Mouse (Mus musculus) MEL (cell line): ENCODE results near the gene Rtf1. TPM values are rescaled to one million over a fixed set of nuclear protein-coding genes. Genes with fewer than 3 reads are reported as not detected.

Source experiments
- DNase-seq: peaks from one replicate; pipeline ENCODE4 v3.0.0; 2011; ENCODE audit warnings: low read depth, low spot score
- H3K27ac ChIP-seq: 2 replicates; pipeline ENCODE4 v1.5.1; 2012; ENCODE audit warnings: low read depth, mild to moderate bottlenecking, control low read depth, low read length, moderate library complexity; ENCODE audit not compliant: control insufficient read depth
- H3K27me3 ChIP-seq, 2 experiments: fragments of 150-350 bp in 1 of 2; sonication (generic) in 1 of 2; 2 replicates each; pipeline ENCODE4 v1.6.1; 2012; ENCODE audit warnings: low read length in 2 of 2, mild to moderate bottlenecking in 2 of 2, improper control_type of control experiment in 1 of 2, moderate library complexity in 1 of 2; ENCODE audit not compliant: insufficient read depth in 2 of 2, control insufficient read depth in 1 of 2
- H3K36me3 ChIP-seq, 2 experiments: 2 replicates each; pipeline ENCODE4 v1.6.1; 2012 to 2014; ENCODE audit warnings: low read length in 2 of 2, improper control_type of control experiment in 1 of 2, inconsistent platforms in 1 of 2, mild to moderate bottlenecking in 1 of 2; ENCODE audit not compliant: insufficient read depth in 2 of 2, control insufficient read depth in 1 of 2
- H3K4me1 ChIP-seq, 2 experiments: fragments of 150-350 bp in 1 of 2; sonication (generic) in 1 of 2; 2 replicates each; pipeline ENCODE4 v1.6.1; 2012; ENCODE audit warnings: low read length in 2 of 2, improper control_type of control experiment in 1 of 2, mild to moderate bottlenecking in 1 of 2; ENCODE audit not compliant: insufficient read depth in 2 of 2, control insufficient read depth in 1 of 2
- H3K4me3 ChIP-seq, 2 experiments: fragments of 150-350 bp in 1 of 2; sonication (generic) in 1 of 2; 2 replicates each; pipeline ENCODE4 v1.5.1; 2012; ENCODE audit warnings: low read depth in 2 of 2, low read length in 2 of 2, mild to moderate bottlenecking in 2 of 2, moderate library complexity in 2 of 2, control low read depth in 1 of 2, improper control_type of control experiment in 1 of 2; ENCODE audit not compliant: control insufficient read depth in 1 of 2, insufficient read depth in 1 of 2
- H3K79me2 ChIP-seq: 2 replicates; pipeline ENCODE4 v1.6.1; 2012; ENCODE audit warnings: mild to moderate bottlenecking, low read length, moderate library complexity; ENCODE audit not compliant: control insufficient read depth, poor library complexity, insufficient read depth
- H3K9ac ChIP-seq: 2 replicates; pipeline ENCODE4 v1.6.1; 2012; ENCODE audit warnings: low read depth, mild to moderate bottlenecking, control low read depth, low read length, moderate library complexity; ENCODE audit not compliant: control insufficient read depth, poor library complexity, severe bottlenecking
- H3K9me3 ChIP-seq: fragments of 150-350 bp; sonication (generic); replicated peaks from 2 replicates; pipeline ENCODE4 v1.6.1; 2012; ENCODE audit warnings: mild to moderate bottlenecking, low read length, improper control_type of control experiment, moderate library complexity; ENCODE audit not compliant: insufficient read depth
- BHLHE40 ChIP-seq: IDR thresholded peaks from 2 replicates; pipeline ENCODE4 v1.6.1; 2012; ENCODE audit warnings: low read depth, mild to moderate bottlenecking, inconsistent platforms, low read length, improper control_type of control experiment, borderline replicate concordance
- CHD1 ChIP-seq: IDR thresholded peaks from 2 replicates; pipeline ENCODE4 v1.6.1; 2012; ENCODE audit warnings: low read depth, mild to moderate bottlenecking, inconsistent platforms, low read length, improper control_type of control experiment
- CHD2 ChIP-seq: IDR thresholded peaks from 2 replicates; pipeline ENCODE4 v1.6.1; 2011; ENCODE audit warnings: low read length, improper control_type of control experiment
- E2F4 ChIP-seq: IDR thresholded peaks from 2 replicates; pipeline ENCODE4 v1.6.1; 2011; ENCODE audit warnings: low read depth, low read length, improper control_type of control experiment, borderline replicate concordance
- ELF1 ChIP-seq: IDR thresholded peaks from 2 replicates; pipeline ENCODE4 v1.6.1; 2014; ENCODE audit warnings: low read depth, mild to moderate bottlenecking, inconsistent platforms, low read length, improper control_type of control experiment, moderate library complexity
- EP300 ChIP-seq, 2 experiments: IDR thresholded peaks; 2 replicates each; pipeline ENCODE4 v1.6.1; 2011; ENCODE audit warnings: improper control_type of control experiment in 2 of 2, low read length in 2 of 2, low read depth in 1 of 2, mild to moderate bottlenecking in 1 of 2
- ETS1 ChIP-seq: IDR thresholded peaks from 2 replicates; pipeline ENCODE4 v1.6.1; 2012; ENCODE audit warnings: low read depth, mild to moderate bottlenecking, inconsistent platforms, low read length, improper control_type of control experiment, moderate library complexity
- GABPA ChIP-seq: IDR thresholded peaks from 2 replicates; pipeline ENCODE4 v1.6.1; 2012; ENCODE audit warnings: low read depth, mild to moderate bottlenecking, inconsistent platforms, low read length, improper control_type of control experiment, moderate library complexity
- GATA1 ChIP-seq: IDR thresholded peaks from 2 replicates; pipeline ENCODE4 v1.6.1; 2011; ENCODE audit warnings: low read depth, low read length, improper control_type of control experiment
- HCFC1 ChIP-seq: IDR thresholded peaks from 2 replicates; pipeline ENCODE4 v1.6.1; 2012; ENCODE audit warnings: low read depth, mild to moderate bottlenecking, inconsistent platforms, low read length, improper control_type of control experiment, moderate library complexity
- JUND ChIP-seq: IDR thresholded peaks from 2 replicates; pipeline ENCODE4 v1.6.1; 2011; ENCODE audit warnings: low read depth, mild to moderate bottlenecking, improper control_type of control experiment, low read length
- KAT2A ChIP-seq: conservative IDR thresholded peaks from 2 replicates; pipeline ENCODE4 v1.6.1; 2012; ENCODE audit warnings: low read depth, low read length, improper control_type of control experiment, inconsistent platforms
- MAFK ChIP-seq: IDR thresholded peaks from 2 replicates; pipeline ENCODE4 v1.6.1; 2011; ENCODE audit warnings: low read depth, mild to moderate bottlenecking, low read length, improper control_type of control experiment, borderline replicate concordance
- MAX ChIP-seq: IDR thresholded peaks from 2 replicates; pipeline ENCODE4 v1.6.1; 2011; ENCODE audit warnings: low read length, improper control_type of control experiment
- MAZ ChIP-seq: IDR thresholded peaks from 2 replicates; pipeline ENCODE4 v1.6.1; 2012; ENCODE audit warnings: low read depth, mild to moderate bottlenecking, inconsistent platforms, low read length, improper control_type of control experiment
- MEF2A ChIP-seq: IDR thresholded peaks from 2 replicates; pipeline ENCODE4 v1.6.1; 2014; ENCODE audit warnings: low read depth, mild to moderate bottlenecking, inconsistent platforms, low read length, improper control_type of control experiment; ENCODE audit not compliant: poor library complexity, insufficient replicate concordance, severe bottlenecking; ENCODE audit errors: extremely low read depth
- MXI1 ChIP-seq: IDR thresholded peaks from 2 replicates; pipeline ENCODE4 v1.6.1; 2011; ENCODE audit warnings: mild to moderate bottlenecking, low read depth, low read length, improper control_type of control experiment
- MYB ChIP-seq: IDR thresholded peaks from 2 replicates; pipeline ENCODE4 v1.6.1; 2011; ENCODE audit warnings: mild to moderate bottlenecking, low read depth, low read length, improper control_type of control experiment
- MYC ChIP-seq: IDR thresholded peaks from 2 replicates; pipeline ENCODE4 v1.6.1; 2011; ENCODE audit warnings: low read depth, mild to moderate bottlenecking, low read length, improper control_type of control experiment, moderate library complexity
- NELFE ChIP-seq: IDR thresholded peaks from 2 replicates; pipeline ENCODE4 v1.6.1; 2011; ENCODE audit warnings: low read depth, low read length, improper control_type of control experiment
- NRF1 ChIP-seq: IDR thresholded peaks from 2 replicates; pipeline ENCODE4 v1.6.1; 2014; ENCODE audit warnings: low read depth, mild to moderate bottlenecking, inconsistent platforms, low read length, improper control_type of control experiment, moderate library complexity; ENCODE audit not compliant: poor library complexity, insufficient read depth, severe bottlenecking
- POLR2A ChIP-seq, 2 experiments: IDR thresholded peaks; 2 replicates each; pipeline ENCODE4 v1.6.1; 2011 to 2012; ENCODE audit warnings: low read length in 2 of 2, mild to moderate bottlenecking in 2 of 2, control low read depth in 1 of 2, improper control_type of control experiment in 1 of 2, low read depth in 1 of 2, moderate library complexity in 1 of 2; ENCODE audit not compliant: control insufficient read depth in 1 of 2, insufficient read depth in 1 of 2, poor library complexity in 1 of 2
- POLR2AphosphoS2 ChIP-seq: IDR thresholded peaks from 2 replicates; pipeline ENCODE4 v1.6.1; 2011; ENCODE audit warnings: low read length, improper control_type of control experiment
- POLR2AphosphoS5 ChIP-seq: IDR thresholded peaks from 2 replicates; pipeline ENCODE4 v1.6.1; 2012; ENCODE audit warnings: low read depth, borderline replicate concordance, mild to moderate bottlenecking, inconsistent platforms, low read length, moderate library complexity, mixed read lengths
- RAD21 ChIP-seq: IDR thresholded peaks from 2 replicates; pipeline ENCODE4 v1.6.1; 2011; ENCODE audit warnings: mild to moderate bottlenecking, low read depth, low read length, improper control_type of control experiment
- RCOR1 ChIP-seq: IDR thresholded peaks from 2 replicates; pipeline ENCODE4 v1.6.1; 2012; ENCODE audit warnings: low read depth, mild to moderate bottlenecking, inconsistent platforms, low read length, improper control_type of control experiment
- SIN3A ChIP-seq: IDR thresholded peaks from 2 replicates; pipeline ENCODE4 v1.6.1; 2012; ENCODE audit warnings: low read length, improper control_type of control experiment, inconsistent platforms
- SMC3 ChIP-seq: IDR thresholded peaks from 2 replicates; pipeline ENCODE4 v1.6.1; 2011; ENCODE audit warnings: low read depth, low read length, improper control_type of control experiment
- TAL1 ChIP-seq: IDR thresholded peaks from 2 replicates; pipeline ENCODE4 v1.6.1; 2012; ENCODE audit warnings: mild to moderate bottlenecking, inconsistent platforms, low read length, moderate library complexity, mixed read lengths
- TBP ChIP-seq: IDR thresholded peaks from 2 replicates; pipeline ENCODE4 v1.8.0; 2011; ENCODE audit warnings: low read depth, low read length, improper control_type of control experiment
- TCF12 ChIP-seq: IDR thresholded peaks from 2 replicates; pipeline ENCODE4 v1.6.1; 2014; ENCODE audit warnings: low read depth, mild to moderate bottlenecking, inconsistent platforms, low read length, improper control_type of control experiment, moderate library complexity
- UBTF ChIP-seq: IDR thresholded peaks from 2 replicates; pipeline ENCODE4 v1.6.1; 2012; ENCODE audit warnings: low read depth, mild to moderate bottlenecking, inconsistent platforms, low read length, improper control_type of control experiment, moderate library complexity, borderline replicate concordance; ENCODE audit not compliant: insufficient read depth
- USF2 ChIP-seq, 2 experiments: IDR thresholded peaks; 2 replicates each; pipeline ENCODE4 v1.6.1; 2011 to 2012; ENCODE audit warnings: improper control_type of control experiment in 2 of 2, low read length in 2 of 2, borderline replicate concordance in 1 of 2, inconsistent platforms in 1 of 2, low read depth in 1 of 2, mild to moderate bottlenecking in 1 of 2; ENCODE audit not compliant: insufficient read depth in 1 of 2
- ZC3H11A ChIP-seq: IDR thresholded peaks from 2 replicates; pipeline ENCODE4 v1.6.1; 2012; ENCODE audit warnings: low read depth, mild to moderate bottlenecking, inconsistent platforms, low read length, improper control_type of control experiment
- ZKSCAN1 ChIP-seq: IDR thresholded peaks from 2 replicates; pipeline ENCODE4 v1.6.1; 2012; ENCODE audit warnings: low read depth, mild to moderate bottlenecking, inconsistent platforms, low read length, improper control_type of control experiment, moderate library complexity
- ZMIZ1 ChIP-seq: IDR thresholded peaks from 2 replicates; pipeline ENCODE4 v1.6.1; 2012; ENCODE audit warnings: low read depth, mild to moderate bottlenecking, inconsistent platforms, low read length, improper control_type of control experiment, moderate library complexity
- ZNF384 ChIP-seq: IDR thresholded peaks from 2 replicates; pipeline ENCODE4 v1.6.1; 2012; ENCODE audit warnings: low read depth, mild to moderate bottlenecking, inconsistent platforms, low read length, improper control_type of control experiment
- polyA plus RNA-seq, 2 experiments: library from polyadenylated mRNA; stranded (reverse) in 1 of 2; unstranded in 1 of 2; fragments of >175 nt in 1 of 2; fragments of >200 nt in 1 of 2; gene quantifications; 2 replicates each; pipeline versions ENCODE4 v1.2.1 to v1.2.4; 2012; ENCODE audit warnings: low replicate concordance in 2 of 2, low read depth in 1 of 2; ENCODE audit not compliant: insufficient read length in 2 of 2, insufficient read depth in 1 of 2, missing spikeins in 1 of 2
- total RNA-seq: library from RNA; depleted of rRNA; stranded (reverse); fragments of 300-350 nt; gene quantifications from 2 replicates; pipeline ENCODE4 v1.2.3, GENCODE M21; 2012

Gene Rtf1
- total and polyA plus RNA-seq, 3 experiments: 10.6 to 46.0 TPM; not detected in 1

GRCm38 (mm10) chr2:119641214-119641912 lies 33.5 kb upstream of the Rtf1 start:
- Histone ChIP-seq H3K27me3 (no peaks in the 10 kb centered on the region), H3K27ac (peak overlapping the region; percentile 97), H3K9ac (peak overlapping the region; percentile 46), H3K79me2 (no peaks in the 10 kb centered on the region), H3K4me3 (no peak overlapping the region), H3K9me3 (no peaks in the 10 kb centered on the region), H3K4me1 (peaks cover 9 to 17% of the 10 kb centered on the region in 2 experiments), H3K36me3 (peaks cover 16 to 25% of the 10 kb centered on the region in 2 experiments)
- DNase-seq: peak; percentile 85
- TF ChIP-seq CHD1 (no peak), MXI1 (peak; percentile 35), POLR2A (IDR thresholded peaks at IDR 0.05; ENCODE audit: control insufficient read depth in 1 of 2, insufficient read depth in 1 of 2, low read depth in 1 of 2, low read length in 2 of 2, poor library complexity in 1 of 2) (peak in 1 of 2 experiments; percentile 40; a peak in 1 of 4 replicates), MYC (no peak), GABPA (no peak; the same call in 1 of the 2 replicates), SIN3A (peak; percentile 64; the same call in 1 of the 2 replicates), ZNF384 (no peak), RAD21 (no peak), ZMIZ1 (no peak), TCF12 (peak; percentile 50), USF2 (IDR thresholded peaks at IDR 0.05; ENCODE audit: borderline replicate concordance in 1 of 2, insufficient read depth in 1 of 2, low read depth in 1 of 2, low read length in 2 of 2) (no peak), RCOR1 (no peak), TAL1 (no peak), MAX (no peak), CHD2 (no peak), JUND (no peak), ZC3H11A (no peak), EP300 (IDR thresholded peaks at IDR 0.05; ENCODE audit: low read depth in 1 of 2, low read length in 2 of 2) (peak; percentile 53 to 74; a peak in 3 of 4 replicates), MYB (no peak), NELFE (no peak), MAZ (no peak), GATA1 (peak; percentile 88), POLR2AphosphoS5 (no peak), SMC3 (no peak), ZKSCAN1 (no peak), BHLHE40 (no peak), ELF1 (no peak), MEF2A (no peak), NRF1 (no peak), HCFC1 (no peak), KAT2A (no peak), UBTF (no peak), POLR2AphosphoS2 (no peak), TBP (peak; percentile 58; the same call in 1 of the 2 replicates), MAFK (no peak), ETS1 (peak; percentile 74), E2F4 (no peak)
